Mouse (Mus musculus) kidney, embryonic 16.5 days (tissue): ENCODE results near the gene Lce1e. TPM values are rescaled to one million over a fixed set of nuclear protein-coding genes. Genes with fewer than 3 reads are reported as not detected.

Experiments
- ATAC-seq: fragments of 200-750 bp; cut with Nextera tagmentation; 2 replicates; pipeline ENCODE4 v1.8.0; 2017; ENCODE audit warnings: moderate TSS enrichment; ENCODE audit not compliant: low FRiP score, low TSS enrichment
- H3K27ac ChIP-seq: fragments of 300-500 bp; sonication (generic); 2 replicates; pipeline ENCODE4 v1.5.1; 2014; ENCODE audit warnings: low read length
- H3K27me3 ChIP-seq: fragments of 300-500 bp; sonication (generic); 2 replicates; pipeline ENCODE4 v1.6.1; 2014; ENCODE audit warnings: low read length, control low read depth, mixed read lengths; ENCODE audit not compliant: insufficient read depth
- H3K36me3 ChIP-seq: fragments of 300-500 bp; sonication (generic); 2 replicates; pipeline ENCODE4 v1.6.1; 2014; ENCODE audit warnings: low read length, control low read depth, mixed read lengths; ENCODE audit not compliant: insufficient read depth
- H3K4me1 ChIP-seq: fragments of 300-500 bp; sonication (generic); 2 replicates; pipeline ENCODE4 v1.6.1; 2014; ENCODE audit warnings: low read length, control low read depth, mixed read lengths; ENCODE audit not compliant: insufficient read depth
- H3K4me2 ChIP-seq: fragments of 300-500 bp; sonication (generic); replicated peaks from 2 replicates; pipeline ENCODE4 v1.6.1; 2014; ENCODE audit warnings: low read depth, low read length
- H3K4me3 ChIP-seq: fragments of 300-500 bp; sonication (generic); 2 replicates; pipeline ENCODE4 v1.5.1; 2014; ENCODE audit warnings: mild to moderate bottlenecking, low read length
- H3K9ac ChIP-seq: fragments of 300-500 bp; sonication (generic); replicated peaks from 2 replicates; pipeline ENCODE4 v1.6.1; 2014; ENCODE audit warnings: low read length
- H3K9me3 ChIP-seq: fragments of 300-500 bp; sonication (generic); 2 replicates; pipeline ENCODE4 v1.6.1; 2016; ENCODE audit warnings: low read length, control low read depth
- WGBS: fragments of 180-500 bp; shearing (Covaris S2); extraction: QIAGEN DNeasy Blood & Tissue Kit; methylation state at CpG from one replicate; pipeline ENCODE4 v1.1.7; 2014; 5-methylcytosine and 5-hydroxymethylcytosine counted together
- polyA plus RNA-seq: library from polyadenylated mRNA; unstranded; fragments of >200 nt; fragmentation: Nextera tagmentation; extraction: Ambion mirVana; gene quantifications from 2 replicates; pipeline ENCODE4 v1.2.1, GENCODE M21; 2015

Lce1e gene
- polyA plus RNA-seq, 1 experiment from 2014 or later = not detected

GRCm38 (mm10) chr3:92687110-92687509, 21.8 kb downstream of the Lce1e start, which contains the start of gene Lce1d:
Gene Lce1d, minus strand, starts transcription at chr3:92687210.
- Histone ChIP-seq H3K36me3 (no peaks in the 10 kb centered on the region), H3K9me3 (no peaks in the 10 kb centered on the region), H3K4me2 (no peak within 1 kb of the TSS), H3K27ac (no peak within 1 kb of the TSS), H3K4me3 (no peak within 1 kb of the TSS), H3K4me1 (no peaks in the 10 kb centered on the region), H3K9ac (no peak within 1 kb of the TSS), H3K27me3 (no peaks in the 10 kb centered on the region)
- 69% methylated on average over 2 of the region's 2 CpGs for WGBS
- no peak for ATAC-seq

GRCm38 (mm10) chr3:92678947-92679346, 29.9 kb downstream of the Lce1e start, which contains the start of gene Lce1c:
Gene Lce1c, plus strand, starts transcription at chr3:92679247.
- H3K9ac ChIP-seq = no peak within 1 kb of the TSS
- WGBS = 87% methylated on average over 4 of the region's 4 CpGs

GRCm38 (mm10) chr3:92670215-92670614, 38.7 kb downstream of the Lce1e start, which contains the start of gene Lce1a2:
Gene Lce1a2, minus strand, starts transcription at chr3:92670315.
- H3K4me3 ChIP-seq = no peak within 1 kb of the TSS
- no peak within 1 kb of the TSS for H3K4me2 ChIP-seq
- no peaks in the 10 kb centered on the region for H3K4me1 ChIP-seq
- no peaks in the 10 kb centered on the region for H3K9me3 ChIP-seq
- H3K27ac ChIP-seq = no peak within 1 kb of the TSS
- no peak within 1 kb of the TSS for H3K9ac ChIP-seq
- no peak for ATAC-seq
- no peaks in the 10 kb centered on the region for H3K27me3 ChIP-seq
- H3K36me3 ChIP-seq = no peaks in the 10 kb centered on the region

More at GRCm38 (mm10) chr3:92678947-92679346, 29.9 kb downstream of the Lce1e start, which contains the start of gene Lce1c:
- no peaks in the 10 kb centered on the region for H3K27me3 ChIP-seq
- no peak within 1 kb of the TSS for H3K27ac ChIP-seq
- no peaks in the 10 kb centered on the region for H3K9me3 ChIP-seq
- H3K4me2 ChIP-seq = no peak within 1 kb of the TSS
- no peak for ATAC-seq
- H3K36me3 ChIP-seq = no peaks in the 10 kb centered on the region
- no peak within 1 kb of the TSS for H3K4me3 ChIP-seq
- H3K4me1 ChIP-seq = no peaks in the 10 kb centered on the region

Other genes with a start within 250 kb of the Lce1e start
- gene Sprr1a, start 223.2 kb downstream of the Lce1e start, polyA plus RNA-seq = 45.9 TPM in 2 replicates
- not detected in 2 replicates for gene Sprr4, start 208.6 kb downstream of the Lce1e start, polyA plus RNA-seq
- gene 2310046K23Rik, start 174.6 kb downstream of the Lce1e start, polyA plus RNA-seq = not detected in 2 replicates
- 0.64 and 1.4 TPM in 2 replicates for gene Ivl, start 135.3 kb downstream of the Lce1e start, polyA plus RNA-seq
- gene Smcp, start 120.1 kb downstream of the Lce1e start, polyA plus RNA-seq = not detected in 2 replicates
- gene 2210017I01Rik, start 101.6 kb downstream of the Lce1e start, polyA plus RNA-seq = not detected in 2 replicates
- not detected in 2 replicates for gene Lce6a, start 87.4 kb downstream of the Lce1e start, polyA plus RNA-seq
- gene Lce1a1, start 60.8 kb downstream of the Lce1e start, polyA plus RNA-seq = not detected in 2 replicates
- not detected in 2 replicates for gene Lce1b, start 52.1 kb downstream of the Lce1e start, polyA plus RNA-seq
- not detected in 2 replicates for gene Lce1a2, start 38.8 kb downstream of the Lce1e start, polyA plus RNA-seq
- not detected in 2 replicates for gene Lce1c, start 29.8 kb downstream of the Lce1e start, polyA plus RNA-seq
- not detected in 2 replicates for gene Lce1d, start 21.9 kb downstream of the Lce1e start, polyA plus RNA-seq
- not detected in 2 replicates for gene Lce1f, start 11.3 kb upstream of the Lce1e start, polyA plus RNA-seq
- gene Gm38119, start 30.0 kb upstream of the Lce1e start, polyA plus RNA-seq = not detected in 2 replicates
- gene Lce1g, start 43.3 kb upstream of the Lce1e start, polyA plus RNA-seq = 0.17 TPM in 1 of 2 replicates, not detected in the other
- gene Lce1h, start 56.0 kb upstream of the Lce1e start, polyA plus RNA-seq = not detected in 2 replicates
- gene Lce1i, start 69.8 kb upstream of the Lce1e start, polyA plus RNA-seq = not detected in 2 replicates
- gene Lce1j, start 81.4 kb upstream of the Lce1e start, polyA plus RNA-seq = not detected in 2 replicates
- not detected in 2 replicates for gene Lce1k, start 98.8 kb upstream of the Lce1e start, polyA plus RNA-seq
- gene Kprp, start 118.2 kb upstream of the Lce1e start, polyA plus RNA-seq = 0.07 TPM in 1 of 2 replicates, not detected in the other
- not detected in 2 replicates for gene Lce1l, start 142.2 kb upstream of the Lce1e start, polyA plus RNA-seq
- not detected in 2 replicates for gene 2310050C09Rik, start 161.1 kb upstream of the Lce1e start, polyA plus RNA-seq
- gene Lce3a, start 217.2 kb upstream of the Lce1e start, polyA plus RNA-seq = not detected in 2 replicates
- not detected in 2 replicates for gene Lce3b, start 223.9 kb upstream of the Lce1e start, polyA plus RNA-seq
- gene Lce3c, start 235.4 kb upstream of the Lce1e start, polyA plus RNA-seq = not detected in 2 replicates
- not detected in 2 replicates for gene Lce3d, start 248.3 kb upstream of the Lce1e start, polyA plus RNA-seq